ENCODE assay signal across 26 mouse cellular contexts in genomic region chr8:107040632-107041031, GRCm38 (mm10). TPM values are rescaled to one million over a fixed set of nuclear protein-coding genes. Genes with fewer than 3 reads are reported as not detected.
"Had no signal": no experiment of that assay in that cellular context is flagged by ENCODE, and none has a peak within 500 bp of the region (broad histone marks: within the 10 kb centered on the region; RNA-seq: fewer than 3 reads in every experiment).

No protein-coding gene starts in this region.

- H3K4me3 ChIP-seq: midbrain, embryonic 10.5 days; midbrain, embryonic 12.5 days; myocyte; neural tube, embryonic 13.5 days; neural tube, embryonic 15.5 days; stomach, embryonic 15.5 days had no signal

- H3K27ac ChIP-seq: macrophage; midbrain, embryonic 10.5 days; midbrain, embryonic 12.5 days; neural tube, embryonic 13.5 days; neural tube, embryonic 15.5 days; stomach, embryonic 15.5 days; stomach, postnatal 0 days had no signal

- H3K27me3 ChIP-seq: midbrain, embryonic 12.5 days; neural tube, embryonic 13.5 days; neural tube, embryonic 15.5 days; stomach, embryonic 15.5 days had no signal

- H3K9me3 ChIP-seq: midbrain, embryonic 10.5 days; midbrain, embryonic 12.5 days; neural tube, embryonic 13.5 days; neural tube, embryonic 15.5 days; stomach, embryonic 15.5 days had no signal

- H3K4me1 ChIP-seq: midbrain, embryonic 10.5 days; midbrain, embryonic 12.5 days; neural tube, embryonic 13.5 days; stomach, embryonic 15.5 days had no signal

- ATAC-seq: midbrain, embryonic 16.5 days had no signal

- DNase-seq: lung, adult 18-20 months; lung, embryonic 14.5 days; lung, postnatal 10 days; lung, postnatal 36 days; midbrain, embryonic 14.5 days; retina, postnatal 1 day; right cerebral cortex, adult 18-20 months; right cerebral cortex, postnatal 25 days; right cerebral cortex, postnatal 4 days; spleen, adult 18-20 months; thymus, adult 2 months; thymus, postnatal 25 days; thymus, postnatal 4 days had no signal

RNA-seq across cellular contexts. Expression of gene Tmed6, which starts 24.8 kb away (rescaled TPM):
- total RNA-seq: megakaryocyte, adult 5-6 weeks; megakaryocyte-erythroid progenitor cell, adult 5-6 weeks had no signal
- polyA plus RNA-seq: macrophage; midbrain, embryonic 10.5 days; midbrain, embryonic 12.5 days; midbrain, embryonic 14.5 days; midbrain, embryonic 16.5 days; myocyte; neural tube, embryonic 11.5 days; neural tube, embryonic 13.5 days; neural tube, embryonic 15.5 days; urinary bladder, adult 2 months had no signal
